Mouse (Mus musculus): ENCODE results near the gene Pde4dip.

GRCm38 (mm10) chr3:97641396-97641795 lies 247.1 kb downstream of the Pde4dip start:
- TF ChIP-seq EP300 (IDR thresholded peaks at IDR 0.05) (no peak), CTCF (IDR thresholded peaks at IDR 0.05) (no peak)
